Mouse (Mus musculus): ENCODE results near the gene Tac4. TPM values are rescaled to one million over a fixed set of nuclear protein-coding genes. Genes with fewer than 3 reads are reported as not detected.

The Tac4 gene
- polyA plus RNA-seq, 1 experiment from 2014 or later: 0.13 TPM

DNA sequence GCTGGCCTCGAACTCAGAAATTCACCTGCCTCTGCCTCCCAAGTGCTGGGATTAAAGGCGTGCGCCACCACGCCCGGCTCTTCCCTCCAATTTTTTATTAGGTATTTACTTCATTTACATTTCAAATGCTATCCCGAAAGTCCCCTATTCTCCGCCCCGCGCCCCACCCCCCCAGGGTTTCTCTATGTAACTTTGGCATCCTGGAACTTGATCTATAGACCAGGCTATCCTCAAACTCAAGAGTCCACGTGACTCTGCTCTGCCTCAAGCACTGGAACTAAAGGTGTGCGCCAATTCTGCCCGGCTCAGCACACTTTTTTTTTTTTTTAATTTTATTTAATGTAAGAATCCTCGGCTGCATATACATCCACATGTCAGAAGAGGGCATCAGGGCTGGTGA is 34.4 kb downstream of the Tac4 start:
- Histone ChIP-seq H3K9me3 (replicated peaks; ENCODE audit: control insufficient read depth, low read length) (no peaks in the 10 kb centered on the region), H3K4me1 (ENCODE audit: control insufficient read depth, insufficient read depth, low read length) (no peaks in the 10 kb centered on the region), H3K36me3 (ENCODE audit: control insufficient read depth, insufficient read depth, low read length) (peaks cover 25% of the 10 kb centered on the region), H3K9ac (ENCODE audit: low read depth, low read length) (no peak overlapping the region), H3K27me3 (ENCODE audit: control insufficient read depth, insufficient read depth, low read length) (no peaks in the 10 kb centered on the region), H3K4me3 (ENCODE audit: low read depth, low read length) (no peak overlapping the region), H3K4me2 (no peak overlapping the region), H3K27ac (ENCODE audit: low read depth, low read length) (no peak overlapping the region)
- ATAC-seq (replicated peaks; ENCODE audit: insufficient number of reproducible peaks, low FRiP score, low TSS enrichment): no peak
- WGBS (ENCODE audit: insufficient replicate concordance): 95% methylated on average over 12 of the region's 13 CpGs

DNA sequence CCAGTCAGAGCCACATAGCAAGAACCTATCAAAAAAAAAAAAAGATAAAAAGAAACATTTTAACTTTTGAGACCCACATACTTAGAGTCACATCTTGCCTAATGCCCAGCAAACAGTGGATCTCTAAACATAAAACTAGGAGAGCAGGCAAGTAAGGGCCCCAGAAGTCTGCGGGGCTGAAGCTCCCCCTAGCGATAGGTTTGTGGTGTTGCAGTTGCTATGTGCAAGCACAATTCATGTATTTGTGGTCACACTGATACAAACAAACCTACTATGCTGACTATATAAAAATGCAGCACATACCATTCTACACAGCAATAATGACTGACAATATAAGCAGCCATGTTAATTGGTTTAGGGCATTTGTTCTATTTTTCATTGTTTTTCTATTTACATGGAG is 36.8 kb downstream of the Tac4 start:
- no peak for ATAC-seq (replicated peaks; ENCODE audit: insufficient number of reproducible peaks, low FRiP score, low TSS enrichment)
- WGBS (ENCODE audit: insufficient replicate concordance): 20% methylated on average over 2 of the region's 2 CpGs
- Histone ChIP-seq H3K27me3 (ENCODE audit: control insufficient read depth, insufficient read depth, low read length) (no peaks in the 10 kb centered on the region), H3K27ac (ENCODE audit: low read depth, low read length) (no peak overlapping the region), H3K4me3 (ENCODE audit: low read depth, low read length) (no peak overlapping the region), H3K4me2 (no peak overlapping the region), H3K9ac (ENCODE audit: low read depth, low read length) (no peak overlapping the region), H3K9me3 (replicated peaks; ENCODE audit: control insufficient read depth, low read length) (no peaks in the 10 kb centered on the region), H3K36me3 (ENCODE audit: control insufficient read depth, insufficient read depth, low read length) (peaks cover 27% of the 10 kb centered on the region), H3K4me1 (ENCODE audit: control insufficient read depth, insufficient read depth, low read length) (no peaks in the 10 kb centered on the region)

DNA sequence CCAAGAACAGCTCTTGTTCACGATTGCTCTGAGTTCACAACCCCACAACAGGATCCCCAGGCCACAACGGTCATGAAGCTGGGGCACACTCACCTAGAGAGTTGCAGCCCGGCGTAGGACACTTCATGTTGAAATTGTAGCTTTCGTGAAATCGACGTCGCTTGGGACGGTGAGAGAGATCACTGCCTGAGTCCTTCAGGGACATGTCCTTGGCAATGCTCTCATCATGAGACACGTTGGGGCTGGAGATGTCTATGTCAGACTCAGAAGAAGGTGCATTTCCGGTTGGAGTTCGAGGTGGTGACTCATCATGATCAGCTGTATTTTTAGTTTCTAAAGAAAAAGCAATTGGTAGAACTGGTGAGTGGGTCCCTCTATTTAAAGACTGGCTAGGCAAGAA is 38.6 kb downstream of the Tac4 start:
- WGBS (ENCODE audit: insufficient replicate concordance): 89% methylated on average over 12 of the region's 12 CpGs

DNA sequence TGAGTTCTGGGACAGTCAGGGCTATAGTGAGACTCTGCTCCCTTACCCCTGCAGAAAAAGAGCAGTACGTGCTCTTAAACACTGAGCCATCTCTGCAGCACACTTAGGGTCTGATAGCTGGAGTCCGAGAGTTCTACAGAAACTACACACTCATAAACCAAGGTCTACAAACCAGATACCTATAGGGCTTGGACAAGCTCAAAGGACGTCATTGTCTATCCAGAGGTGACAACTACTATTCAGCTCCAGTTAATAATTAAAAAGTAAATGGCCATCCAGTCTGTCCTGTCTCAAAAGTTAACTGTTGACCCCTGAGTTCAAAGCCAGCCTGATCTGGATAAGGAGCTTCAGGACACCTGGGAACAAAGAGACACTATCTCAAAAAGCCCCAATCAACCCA is 40.4 kb downstream of the Tac4 start:
- H3K27ac ChIP-seq (ENCODE audit: low read depth, low read length): no peak overlapping the region
- no peak overlapping the region for H3K9ac ChIP-seq (ENCODE audit: low read depth, low read length)
- H3K9me3 ChIP-seq (replicated peaks; ENCODE audit: control insufficient read depth, low read length): no peaks in the 10 kb centered on the region
- H3K36me3 ChIP-seq (ENCODE audit: control insufficient read depth, insufficient read depth, low read length): peaks cover 27% of the 10 kb centered on the region
- ATAC-seq (replicated peaks; ENCODE audit: insufficient number of reproducible peaks, low FRiP score, low TSS enrichment): no peak
- WGBS (ENCODE audit: insufficient replicate concordance): 94% methylated on average over 3 of the region's 3 CpGs
- no peak overlapping the region for H3K4me2 ChIP-seq
- H3K27me3 ChIP-seq (ENCODE audit: control insufficient read depth, insufficient read depth, low read length): no peaks in the 10 kb centered on the region
- no peaks in the 10 kb centered on the region for H3K4me1 ChIP-seq (ENCODE audit: control insufficient read depth, insufficient read depth, low read length)
- no peak overlapping the region for H3K4me3 ChIP-seq (ENCODE audit: low read depth, low read length)

More for the DNA sequence above, 38.6 kb downstream of the Tac4 start:
- no peaks in the 10 kb centered on the region for H3K27me3 ChIP-seq (ENCODE audit: control insufficient read depth, insufficient read depth, low read length)
- no peaks in the 10 kb centered on the region for H3K4me1 ChIP-seq (ENCODE audit: control insufficient read depth, insufficient read depth, low read length)
- no peak overlapping the region for H3K27ac ChIP-seq (ENCODE audit: low read depth, low read length)
- no peak overlapping the region for H3K9ac ChIP-seq (ENCODE audit: low read depth, low read length)
- no peak overlapping the region for H3K4me3 ChIP-seq (ENCODE audit: low read depth, low read length)
- peaks cover 19% of the 10 kb centered on the region for H3K36me3 ChIP-seq (ENCODE audit: control insufficient read depth, insufficient read depth, low read length)
- no peaks in the 10 kb centered on the region for H3K9me3 ChIP-seq (replicated peaks; ENCODE audit: control insufficient read depth, low read length)
- ATAC-seq (replicated peaks; ENCODE audit: insufficient number of reproducible peaks, low FRiP score, low TSS enrichment): no peak
- no peak overlapping the region for H3K4me2 ChIP-seq

DNA sequence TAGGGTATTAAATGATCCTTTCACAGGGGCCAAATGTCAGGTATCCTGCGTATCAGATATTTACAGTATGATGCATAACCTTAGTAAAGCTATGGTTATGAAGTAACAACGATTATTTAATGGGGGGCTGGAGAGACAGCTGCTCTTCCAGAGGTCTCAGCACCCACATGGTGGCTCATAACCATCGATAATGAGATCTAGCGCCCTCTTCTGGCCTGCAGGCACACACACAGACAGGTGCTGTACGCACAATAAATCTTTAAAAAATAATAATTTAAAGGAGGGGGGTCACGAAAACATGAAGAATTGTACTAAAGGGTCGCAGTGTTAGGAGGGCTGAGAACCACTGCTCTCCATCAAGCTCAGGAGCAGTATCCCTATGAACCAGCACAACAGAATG is 44.3 kb downstream of the Tac4 start:
- Histone ChIP-seq H3K27me3 (ENCODE audit: control insufficient read depth, insufficient read depth, low read length) (no peaks in the 10 kb centered on the region), H3K36me3 (ENCODE audit: control insufficient read depth, insufficient read depth, low read length) (peaks cover 10% of the 10 kb centered on the region), H3K4me2 (no peak overlapping the region), H3K27ac (ENCODE audit: low read depth, low read length) (no peak overlapping the region), H3K4me1 (ENCODE audit: control insufficient read depth, insufficient read depth, low read length) (peaks cover 8% of the 10 kb centered on the region), H3K9me3 (replicated peaks; ENCODE audit: control insufficient read depth, low read length) (no peaks in the 10 kb centered on the region), H3K4me3 (ENCODE audit: low read depth, low read length) (no peak overlapping the region), H3K9ac (ENCODE audit: low read depth, low read length) (no peak overlapping the region)
- WGBS (ENCODE audit: insufficient replicate concordance): 92% methylated on average over 7 of the region's 7 CpGs
- ATAC-seq (replicated peaks; ENCODE audit: insufficient number of reproducible peaks, low FRiP score, low TSS enrichment): no peak

DNA sequence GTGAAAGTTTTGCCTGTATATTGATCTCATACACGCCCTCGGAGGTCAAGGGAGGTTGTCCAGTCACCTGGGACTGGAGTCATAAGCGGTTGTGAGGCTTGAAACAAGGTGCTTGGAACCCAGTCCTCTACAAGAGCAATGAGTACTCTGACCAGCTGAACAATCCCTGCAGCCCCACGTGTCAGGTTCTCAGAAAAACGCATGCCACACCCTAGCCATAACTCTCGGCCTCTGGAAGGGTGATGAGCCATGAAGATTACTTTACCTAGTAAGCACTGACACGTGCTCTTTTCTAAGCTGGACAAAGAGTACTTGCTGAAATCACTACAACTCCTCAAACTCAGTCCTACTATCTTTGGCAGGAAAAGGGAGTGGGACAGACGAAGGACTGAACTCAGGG is 46.2 kb downstream of the Tac4 start:
- Histone ChIP-seq H3K36me3 (ENCODE audit: control insufficient read depth, insufficient read depth, low read length) (peaks cover 7% of the 10 kb centered on the region; the same call in 1 of the 2 replicates), H3K4me1 (ENCODE audit: control insufficient read depth, insufficient read depth, low read length) (peaks cover 14% of the 10 kb centered on the region), H3K27ac (ENCODE audit: low read depth, low read length) (no peak overlapping the region), H3K9ac (ENCODE audit: low read depth, low read length) (no peak overlapping the region), H3K9me3 (replicated peaks; ENCODE audit: control insufficient read depth, low read length) (no peaks in the 10 kb centered on the region), H3K27me3 (ENCODE audit: control insufficient read depth, insufficient read depth, low read length) (no peaks in the 10 kb centered on the region), H3K4me2 (no peak overlapping the region), H3K4me3 (ENCODE audit: low read depth, low read length) (no peak overlapping the region)
- ATAC-seq (replicated peaks; ENCODE audit: insufficient number of reproducible peaks, low FRiP score, low TSS enrichment): no peak
- 77% methylated on average over 8 of the region's 8 CpGs for WGBS (ENCODE audit: insufficient replicate concordance)

DNA sequence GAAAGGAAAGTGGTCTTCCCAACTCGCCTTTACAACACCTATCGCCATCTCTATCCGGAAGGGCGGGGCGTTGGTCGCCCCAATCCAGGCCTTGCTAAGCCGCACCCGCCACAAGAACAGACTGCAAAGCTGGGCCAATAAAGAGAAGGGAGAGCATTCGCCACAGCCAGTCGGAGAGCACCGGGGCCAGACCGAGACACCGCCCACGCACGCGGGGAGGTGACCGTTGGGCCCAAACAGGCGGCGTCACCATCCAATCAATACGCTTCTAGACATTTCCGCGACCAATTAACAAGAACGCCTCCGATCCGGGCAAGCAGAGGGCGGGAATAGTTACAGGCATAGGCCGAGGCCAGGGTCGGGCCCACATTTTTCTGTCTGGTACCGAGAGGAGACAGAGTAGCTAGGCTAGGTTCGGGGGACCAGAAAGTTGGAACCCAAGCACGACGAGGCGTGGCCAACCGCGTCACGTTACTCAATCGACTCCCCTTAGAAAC is 48.2 kb downstream of the Tac4 start:
- Histone ChIP-seq H3K9ac (ENCODE audit: low read depth, low read length) (peak overlapping the region; percentile 99), H3K27me3 (ENCODE audit: control insufficient read depth, insufficient read depth, low read length) (no peaks in the 10 kb centered on the region), H3K4me1 (ENCODE audit: control insufficient read depth, insufficient read depth, low read length) (peaks cover 14% of the 10 kb centered on the region), H3K27ac (ENCODE audit: low read depth, low read length) (peak overlapping the region; percentile 99), H3K4me2 (peak overlapping the region; percentile 83), H3K36me3 (ENCODE audit: control insufficient read depth, insufficient read depth, low read length) (peaks cover 7% of the 10 kb centered on the region; the same call in 1 of the 2 replicates), H3K9me3 (replicated peaks; ENCODE audit: control insufficient read depth, low read length) (no peaks in the 10 kb centered on the region), H3K4me3 (ENCODE audit: low read depth, low read length) (peak overlapping the region; percentile 98)
- peak; percentile 95 for ATAC-seq (replicated peaks; ENCODE audit: insufficient number of reproducible peaks, low FRiP score, low TSS enrichment)
- under 1% methylated on average over 36 of the region's 37 CpGs for WGBS (ENCODE audit: insufficient replicate concordance)

DNA sequence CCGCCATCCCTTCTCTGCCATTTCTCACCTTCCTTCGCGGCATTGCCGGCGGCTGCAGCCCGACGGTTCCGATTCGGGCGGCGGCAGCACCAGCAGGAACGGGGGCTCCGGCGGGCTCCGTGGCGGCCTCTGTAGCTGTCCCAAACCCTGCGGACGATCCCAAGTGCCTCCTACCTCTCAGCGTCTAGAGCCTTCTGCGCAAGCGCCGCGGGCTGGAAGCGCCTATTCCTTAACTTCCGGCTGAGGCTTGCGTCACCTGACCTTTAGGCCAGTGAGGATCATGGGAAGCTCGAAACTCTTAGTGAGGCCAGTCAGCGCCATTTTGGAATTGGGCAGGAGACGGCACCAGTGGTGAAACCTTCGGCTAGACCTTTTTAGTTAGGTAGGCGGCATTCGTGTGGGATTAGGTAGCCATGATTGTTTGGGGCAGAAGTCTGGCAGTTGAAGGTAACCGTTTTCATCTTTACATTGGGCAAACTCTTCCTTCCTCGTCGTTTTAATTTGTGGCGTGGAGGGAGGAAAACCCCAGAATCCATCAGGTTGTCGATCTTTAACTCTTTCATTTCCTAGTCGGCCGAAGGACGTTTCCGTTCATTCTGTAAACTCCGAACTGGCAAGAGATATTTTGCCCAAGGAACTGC is 48.8 kb downstream of the Tac4 start, which contains the start of gene Kat7:
TSS of gene Kat7 (minus strand) at position 240 of the 641 bp plus-strand sequence.
- peak within 1 kb of the TSS; percentile 83 for H3K4me2 ChIP-seq
- peaks cover 14% of the 10 kb centered on the region for H3K4me1 ChIP-seq (ENCODE audit: control insufficient read depth, insufficient read depth, low read length)
- H3K36me3 ChIP-seq (ENCODE audit: control insufficient read depth, insufficient read depth, low read length): peaks cover 7% of the 10 kb centered on the region; the same call in 1 of the 2 replicates
- peak; percentile 93 for ATAC-seq (replicated peaks; ENCODE audit: insufficient number of reproducible peaks, low FRiP score, low TSS enrichment)
- WGBS (ENCODE audit: insufficient replicate concordance): under 1% methylated on average over 42 of the region's 42 CpGs
- H3K9ac ChIP-seq (ENCODE audit: low read depth, low read length): peak within 1 kb of the TSS; percentile 99
- H3K9me3 ChIP-seq (replicated peaks; ENCODE audit: control insufficient read depth, low read length): no peaks in the 10 kb centered on the region
- peak within 1 kb of the TSS; percentile 99 for H3K27ac ChIP-seq (ENCODE audit: low read depth, low read length)
- H3K4me3 ChIP-seq (ENCODE audit: low read depth, low read length): peak within 1 kb of the TSS; percentile 98
- H3K27me3 ChIP-seq (ENCODE audit: control insufficient read depth, insufficient read depth, low read length): no peaks in the 10 kb centered on the region

Data from heart, embryonic 11.5 days (tissue).